Mouse (Mus musculus) mammary gland, adult 2 months (tissue): ENCODE measurements around the gene Exoc8. TPM values are rescaled to one million over a fixed set of nuclear protein-coding genes. Genes with fewer than 3 reads are reported as not detected.

Experiments used
- polyA plus RNA-seq: library from polyadenylated mRNA; depleted of rRNA; stranded (reverse); fragments of >200 nt; gene quantifications from 2 replicates; pipeline ENCODE4 v1.2.3, GENCODE M21; 2012; ENCODE audit warnings: low replicate concordance; rRNA removed

Gene Exoc8
- 8.9 and 14.5 TPM in 2 replicates for polyA plus RNA-seq

GRCm38 (mm10) chr8:124897386-124898250, at the start of gene Exoc8, which contains the start of gene Sprtn:
Exoc8 (minus strand) TSS chr8:124897705.
Sprtn (plus strand) TSS chr8:124897886.

GRCm38 (mm10) chr8:124862321-124863162, 35.0 kb downstream of the Exoc8 start, which contains the start of the genes Gnpat and 2810004N23Rik:
Gnpat (plus strand) TSS chr8:124863033.
2810004N23Rik (minus strand) TSS chr8:124863120.

Other genes starting within 250 kb of the Exoc8 start
- 25.2 and 29.8 TPM in 2 replicates for gene 2310022B05Rik, start 234.3 kb downstream of the Exoc8 start, polyA plus RNA-seq
- 18.2 and 20.8 TPM in 2 replicates for gene Ttc13, start 175.7 kb downstream of the Exoc8 start, polyA plus RNA-seq
- 22.9 and 23.0 TPM in 2 replicates for gene Arv1, start 175.6 kb downstream of the Exoc8 start, polyA plus RNA-seq
- 2.8 and 3.8 TPM in 2 replicates for gene Fam89a, start 145.9 kb downstream of the Exoc8 start, polyA plus RNA-seq
- 0.87 and 1.7 TPM in 2 replicates for gene Trim67, start 104.6 kb downstream of the Exoc8 start, polyA plus RNA-seq
- 82.5 and 128 TPM in 2 replicates for gene Gnpat, start 34.7 kb downstream of the Exoc8 start, polyA plus RNA-seq
- gene 2810004N23Rik, start 34.6 kb downstream of the Exoc8 start, polyA plus RNA-seq, result 10.1 and 14.5 TPM in 2 replicates
- 13.3 and 14.3 TPM in 2 replicates for gene Sprtn, start 181 bp upstream of the Exoc8 start, polyA plus RNA-seq
- gene Egln1, start 51.6 kb upstream of the Exoc8 start, polyA plus RNA-seq, result 37.0 and 38.7 TPM in 2 replicates
- gene Tsnax, start 115.3 kb upstream of the Exoc8 start, polyA plus RNA-seq, result 27.5 and 46.3 TPM in 2 replicates
- gene Disc1, start 156.5 kb upstream of the Exoc8 start, polyA plus RNA-seq, result 1.5 and 1.6 TPM in 2 replicates